Mouse (Mus musculus): ENCODE data around the gene Ybx3. TPM values are rescaled to one million over a fixed set of nuclear protein-coding genes. Genes with fewer than 3 reads are reported as not detected.

The Ybx3 gene
- polyA plus RNA-seq, 1 experiment from 2014 or later, result 57.0 TPM

DNA sequence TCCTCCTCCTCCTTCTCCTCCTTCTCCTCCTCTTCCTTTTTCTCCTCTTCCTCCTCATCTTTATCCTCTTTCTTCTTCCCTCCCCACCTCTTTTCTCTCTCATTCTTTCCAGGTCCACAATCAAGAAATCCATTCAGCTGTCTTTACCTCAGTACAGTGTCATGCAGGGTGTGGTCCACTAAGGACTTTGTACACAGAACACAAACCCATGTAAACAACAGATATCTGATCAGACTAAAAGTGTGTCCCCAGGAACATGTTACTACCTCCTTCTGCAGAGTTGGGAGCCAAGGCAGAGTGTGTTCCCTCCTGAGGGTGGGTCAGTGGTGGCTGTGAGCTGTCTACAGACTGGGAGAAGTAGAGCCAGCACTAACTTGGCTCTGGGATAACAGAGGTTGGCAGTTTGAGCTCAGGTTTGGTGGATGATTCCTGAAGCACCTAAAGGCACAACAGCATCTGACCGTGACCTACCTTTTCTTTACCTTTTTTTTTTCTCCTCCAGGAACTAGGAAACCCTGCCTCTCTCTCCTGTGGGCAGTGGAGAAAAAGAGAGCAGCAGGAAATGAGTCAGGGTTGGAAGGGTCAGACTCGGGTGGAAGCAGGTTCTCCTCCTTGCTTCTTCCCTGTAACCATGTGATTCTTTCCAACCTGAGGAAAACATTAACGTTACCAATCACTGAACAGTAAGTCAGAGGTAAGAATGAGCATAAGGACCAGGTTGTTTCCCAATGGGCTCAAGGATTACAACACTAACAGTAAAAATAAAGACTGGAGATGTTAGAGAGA is 66.2 kb downstream of the Ybx3 start:
- WGBS, result 77% methylated on average over 3 of the region's 3 CpGs
- no peaks in the 10 kb centered on the region for H3K4me1 ChIP-seq (ENCODE audit: control insufficient read depth, insufficient read depth, low read length)
- no peaks in the 10 kb centered on the region for H3K27me3 ChIP-seq (ENCODE audit: control insufficient read depth, insufficient read depth, low read length)
- no peak overlapping the region for H3K27ac ChIP-seq (ENCODE audit: low read depth, low read length)
- H3K4me3 ChIP-seq (ENCODE audit: low read depth, low read length), result no peak overlapping the region
- ATAC-seq (ENCODE audit: insufficient read depth, low FRiP score, low TSS enrichment) (no peak), DNase-seq (ENCODE audit: low spot score) (no peak)
- no peaks in the 10 kb centered on the region for H3K36me3 ChIP-seq (ENCODE audit: control insufficient read depth, insufficient read depth, low read length)
- no peak overlapping the region for H3K9ac ChIP-seq (ENCODE audit: low read length)
- H3K9me3 ChIP-seq (ENCODE audit: control insufficient read depth, low read length), result no peaks in the 10 kb centered on the region
- no peak overlapping the region for H3K4me2 ChIP-seq (ENCODE audit: low read depth)

DNA sequence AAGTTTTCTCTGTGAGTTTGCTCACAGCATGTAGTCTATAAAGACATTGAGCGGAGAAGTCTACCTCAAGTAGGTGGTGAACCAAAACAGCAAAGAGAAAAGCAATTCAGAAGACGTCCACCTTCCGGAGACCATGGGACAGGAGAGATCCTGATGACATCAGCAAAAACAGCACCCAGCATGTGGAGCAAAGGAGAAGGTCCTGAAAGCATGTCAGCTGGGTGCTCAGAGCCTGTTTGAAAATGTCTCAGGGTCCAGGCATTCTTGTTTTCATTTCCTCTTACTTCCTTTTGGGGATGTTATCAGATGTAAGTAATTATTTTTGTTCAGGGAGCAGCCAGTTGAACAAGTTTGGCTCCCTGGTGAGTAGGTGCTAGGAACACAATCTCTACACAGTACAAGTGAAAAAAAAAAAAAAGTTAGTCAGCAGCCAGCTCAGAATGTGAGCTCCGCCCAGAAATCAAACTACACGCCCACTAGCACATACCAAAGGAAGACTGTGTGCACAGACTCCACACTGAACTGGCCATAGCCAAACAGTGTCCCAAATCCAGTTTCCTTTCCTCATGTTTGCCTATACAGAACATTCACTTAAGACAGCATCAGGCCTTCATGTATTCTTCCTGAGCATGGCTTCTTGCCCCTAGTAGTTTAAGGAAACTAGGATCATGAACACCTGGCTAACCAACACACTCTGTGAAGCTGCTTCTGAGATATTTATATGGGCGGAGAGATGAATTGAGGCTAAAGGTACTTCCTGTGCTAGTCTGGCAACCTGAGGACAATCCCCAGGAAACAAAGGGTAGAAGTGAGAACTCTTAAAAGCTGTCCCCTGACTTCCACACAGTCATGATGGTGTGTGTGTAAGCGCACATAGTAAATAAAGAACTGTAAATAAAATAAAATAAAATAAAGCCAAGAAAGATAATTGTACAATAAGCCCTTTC is 71.8 kb downstream of the Ybx3 start:
- Histone ChIP-seq H3K4me1 (ENCODE audit: control insufficient read depth, insufficient read depth, low read length) (no peaks in the 10 kb centered on the region), H3K9me3 (ENCODE audit: control insufficient read depth, low read length) (no peaks in the 10 kb centered on the region), H3K4me3 (ENCODE audit: low read depth, low read length) (no peak overlapping the region), H3K36me3 (ENCODE audit: control insufficient read depth, insufficient read depth, low read length) (no peaks in the 10 kb centered on the region), H3K9ac (ENCODE audit: low read length) (no peak overlapping the region), H3K4me2 (ENCODE audit: low read depth) (no peak overlapping the region), H3K27me3 (ENCODE audit: control insufficient read depth, insufficient read depth, low read length) (no peaks in the 10 kb centered on the region), H3K27ac (ENCODE audit: low read depth, low read length) (no peak overlapping the region)
- no peak for DNase-seq (ENCODE audit: low spot score)
- ATAC-seq (ENCODE audit: insufficient read depth, low FRiP score, low TSS enrichment), result no peak
- WGBS, result 90% methylated on average over 7 of the region's 7 CpGs

Other genes with a start within 250 kb of the Ybx3 start
- gene Klra2, start 141.1 kb downstream of the Ybx3 start, polyA plus RNA-seq (2014; fragmentation: Nextera tagmentation; extraction: Ambion mirVana), result not detected in 2 replicates
- 51.0 and 59.5 TPM in 2 replicates for gene Magohb, start 95.2 kb downstream of the Ybx3 start, polyA plus RNA-seq (2014; fragmentation: Nextera tagmentation; extraction: Ambion mirVana)
- 1.5 and 2.1 TPM in 2 replicates for gene Styk1, start 34.9 kb downstream of the Ybx3 start, polyA plus RNA-seq (2014; fragmentation: Nextera tagmentation; extraction: Ambion mirVana)
- not detected in 2 replicates for gene 5430401F13Rik, start 97.9 kb upstream of the Ybx3 start, polyA plus RNA-seq (2014; fragmentation: Nextera tagmentation; extraction: Ambion mirVana)
- not detected in 2 replicates for gene Gm6619, start 97.9 kb upstream of the Ybx3 start, polyA plus RNA-seq (2014; fragmentation: Nextera tagmentation; extraction: Ambion mirVana)
- not detected in 2 replicates for gene Tas2r130, start 242.4 kb upstream of the Ybx3 start, polyA plus RNA-seq (2014; fragmentation: Nextera tagmentation; extraction: Ambion mirVana)